Mouse (Mus musculus): ENCODE results near the gene Fam110c. TPM values are rescaled to one million over a fixed set of nuclear protein-coding genes. Genes with fewer than 3 reads are reported as not detected.

The Fam110c gene
- polyA plus RNA-seq, 1 experiment from 2014 or later: not detected

DNA sequence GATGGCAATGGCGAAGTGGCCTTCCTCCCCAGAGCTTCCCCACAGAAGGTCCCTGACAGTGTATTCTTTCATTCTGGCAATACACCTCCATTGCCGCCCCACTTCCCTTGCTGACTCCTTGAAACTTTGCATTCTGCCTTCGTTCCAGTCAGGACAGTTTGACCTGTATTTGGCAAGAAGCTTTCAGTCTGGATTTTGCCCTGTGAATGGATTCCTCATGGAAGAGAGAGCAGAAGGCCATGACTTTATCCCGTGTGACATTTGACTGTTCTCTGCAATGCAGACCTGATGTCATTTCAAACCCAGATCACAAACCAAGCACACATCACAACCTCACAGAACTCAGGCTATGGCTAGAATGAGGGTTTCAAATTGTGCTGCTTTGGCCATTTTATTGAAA, 55.9 kb downstream of the Fam110c start:
- no peak overlapping the region for H3K9ac ChIP-seq (replicated peaks; ENCODE audit: low read depth, low read length)
- no peak overlapping the region for H3K27ac ChIP-seq (ENCODE audit: low read depth, low read length)
- no peaks in the 10 kb centered on the region for H3K4me1 ChIP-seq (ENCODE audit: control insufficient read depth, insufficient read depth, low read length)
- no peak overlapping the region for H3K4me3 ChIP-seq (ENCODE audit: low read depth, low read length)
- no peaks in the 10 kb centered on the region for H3K27me3 ChIP-seq (ENCODE audit: control insufficient read depth, insufficient read depth, low read length)
- WGBS: 89% methylated on average over 4 of the region's 4 CpGs
- no peak overlapping the region for H3K4me2 ChIP-seq (ENCODE audit: low read depth, low read length)
- H3K36me3 ChIP-seq (ENCODE audit: control insufficient read depth, insufficient read depth, low read length): no peaks in the 10 kb centered on the region
- ATAC-seq (ENCODE audit: low read depth): no peak
- no peaks in the 10 kb centered on the region for H3K9me3 ChIP-seq (ENCODE audit: control insufficient read depth, low read length)

Other genes starting within 250 kb of the Fam110c start
- gene Alkal2, start 189.5 kb upstream of the Fam110c start, polyA plus RNA-seq (2014; fragmentation: Nextera tagmentation; extraction: Ambion mirVana): 0.58 and 1.3 TPM in 2 replicates
- gene Acp1, start 162.3 kb upstream of the Fam110c start, polyA plus RNA-seq (2014; fragmentation: Nextera tagmentation; extraction: Ambion mirVana): 116 and 130 TPM in 2 replicates
- 52.1 and 53.8 TPM in 2 replicates for gene Sh3yl1, start 162.2 kb upstream of the Fam110c start, polyA plus RNA-seq (2014; fragmentation: Nextera tagmentation; extraction: Ambion mirVana)
- not detected in 2 replicates for gene Gm6993, start 166.9 kb downstream of the Fam110c start, polyA plus RNA-seq (2014; fragmentation: Nextera tagmentation; extraction: Ambion mirVana)
- gene Lamb1, start 191.4 kb downstream of the Fam110c start, polyA plus RNA-seq (2014; fragmentation: Nextera tagmentation; extraction: Ambion mirVana): 4.9 and 26.7 TPM in 2 replicates